Mouse (Mus musculus) cerebellum, adult (tissue): ENCODE measurements around the gene Macrod2.

Experiments used
- ATAC-seq: cut with Nextera tagmentation; 2 replicates; pipeline ENCODE4 v1.9.2; 2017; ENCODE audit warnings: mild to moderate bottlenecking, moderate library complexity, mixed read lengths; ENCODE audit not compliant: insufficient number of reproducible peaks, low FRiP score, low TSS enrichment

Macrod2 gene

DNA sequence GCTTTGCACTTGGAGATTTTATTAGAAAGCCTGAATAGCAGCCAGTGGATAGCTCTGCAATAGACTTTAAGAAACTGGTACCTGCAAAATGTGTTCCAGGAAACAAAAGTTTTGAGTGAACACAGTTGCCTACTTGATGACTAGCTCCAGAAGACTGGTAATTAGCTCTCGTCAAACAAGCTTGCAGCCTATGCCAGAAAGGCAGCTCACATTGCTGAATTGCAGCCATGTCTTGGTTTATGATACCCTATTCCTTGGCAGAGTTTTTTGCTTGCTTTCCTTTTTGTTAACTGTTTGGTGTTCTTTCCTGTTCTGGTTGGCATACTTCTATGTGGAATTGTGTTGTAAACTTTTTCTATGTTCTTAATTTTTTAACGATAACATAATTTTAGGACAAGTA lies 154.2 kb downstream of the Macrod2 start:
- ATAC-seq, result no peak

DNA sequence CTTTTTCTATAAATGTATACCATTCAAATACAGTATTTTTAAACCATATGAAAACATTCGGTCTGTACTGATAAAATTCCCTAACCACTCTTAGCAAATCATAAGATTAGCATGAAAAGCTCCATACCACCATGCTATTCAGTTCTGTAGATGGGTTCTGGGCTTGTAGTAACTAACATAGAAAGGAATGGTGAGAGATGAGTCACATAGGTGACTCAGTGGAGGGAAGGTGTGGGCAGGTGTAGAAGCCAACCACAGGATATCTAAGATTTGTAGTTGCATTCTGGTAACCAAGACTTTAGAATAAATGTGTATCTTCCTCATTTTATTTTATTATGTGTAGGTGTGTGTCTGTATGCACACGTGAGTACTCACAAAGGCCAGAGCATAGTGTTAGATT lies 166.3 kb downstream of the Macrod2 start:
- no peak for ATAC-seq

DNA sequence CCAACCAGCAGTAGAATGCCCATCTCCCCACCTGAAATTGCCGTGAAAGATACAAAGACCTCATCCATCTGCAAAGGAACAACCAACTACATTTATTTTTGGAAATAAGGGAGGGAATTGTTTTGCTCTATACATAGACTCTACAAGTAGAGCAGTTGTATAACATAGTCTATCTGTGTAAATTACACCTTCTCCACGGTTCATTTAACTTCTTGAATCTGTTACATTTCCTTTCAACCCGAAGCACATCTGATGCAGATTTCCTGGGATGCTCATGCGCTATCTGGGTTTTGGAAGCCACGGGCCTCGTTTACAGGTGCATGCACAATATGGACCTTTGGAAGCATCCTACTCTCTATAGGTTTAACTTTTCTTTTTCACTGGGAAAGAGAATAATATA lies 175.8 kb downstream of the Macrod2 start:
- peak; percentile 56 for ATAC-seq

DNA sequence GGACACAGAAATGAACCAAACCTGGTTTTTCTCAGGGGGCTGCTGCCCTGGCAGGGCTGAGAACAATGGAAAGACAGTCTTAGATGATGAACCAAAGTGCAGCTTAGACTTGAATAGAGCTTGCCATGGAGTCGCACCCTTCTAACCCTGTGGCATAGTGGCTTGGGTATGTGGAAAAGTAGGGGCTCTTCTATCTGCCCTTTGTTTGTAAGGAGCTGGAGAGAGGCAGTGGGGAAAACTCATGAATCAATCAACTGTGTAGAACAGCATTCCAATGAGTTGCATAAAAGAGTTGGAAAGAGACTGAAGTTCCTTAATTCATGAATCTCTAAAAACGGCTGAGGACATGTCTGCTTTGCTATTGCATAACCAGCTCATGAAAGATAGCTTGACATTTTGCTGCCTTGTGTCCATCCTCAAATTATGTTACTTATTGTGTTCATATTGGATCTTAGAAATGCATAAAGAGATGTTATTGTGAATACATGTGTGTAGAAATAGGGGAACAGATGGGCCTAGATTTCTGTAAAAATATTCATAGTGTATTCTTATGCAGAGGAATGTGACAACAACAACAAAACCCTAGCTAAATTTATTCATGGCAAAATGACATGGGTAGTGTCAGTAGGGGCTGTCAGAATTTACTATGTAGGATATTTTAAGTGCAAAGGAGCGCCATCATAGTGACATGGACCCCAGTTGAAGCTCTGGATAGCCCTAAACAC lies 197.6 kb downstream of the Macrod2 start:
- ATAC-seq, result no peak

DNA sequence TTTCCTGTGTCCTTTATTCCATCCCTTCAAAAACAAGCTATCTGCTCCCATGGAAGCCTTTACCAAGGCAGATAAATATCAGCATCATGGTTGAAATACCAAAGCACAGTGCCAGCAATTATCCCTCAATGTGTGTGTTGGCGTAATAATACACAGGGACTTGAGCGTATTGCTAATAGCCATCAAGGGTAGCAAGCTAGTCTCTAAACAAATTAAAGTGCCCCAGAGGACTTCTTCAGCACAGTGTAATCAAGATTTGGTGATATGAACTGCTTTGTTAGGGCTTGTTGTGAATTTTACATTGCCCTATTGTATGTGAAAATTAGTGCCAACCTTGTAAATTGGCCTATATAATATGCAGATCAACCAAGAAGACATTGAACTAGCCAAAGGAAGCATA lies 201.8 kb downstream of the Macrod2 start:
- ATAC-seq, result no peak

DNA sequence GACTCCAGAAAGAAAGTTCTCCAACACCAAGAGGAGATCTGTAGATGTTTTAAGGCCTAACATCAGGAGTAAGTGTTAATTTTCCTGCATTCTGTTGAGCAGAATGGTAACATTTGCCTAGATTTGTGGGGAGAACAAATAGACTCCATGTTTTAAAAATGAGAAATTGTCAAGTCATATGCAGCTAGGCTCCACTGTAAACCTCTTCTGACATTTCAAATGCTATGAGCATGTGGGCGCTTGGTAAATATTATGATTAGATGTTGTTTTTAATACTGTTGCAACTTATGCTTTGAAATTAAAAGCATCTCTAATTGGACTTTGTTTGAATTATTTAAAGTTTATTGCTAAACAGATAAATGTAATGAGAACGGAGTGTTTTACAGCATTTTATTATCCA lies 220.3 kb downstream of the Macrod2 start:
- ATAC-seq, result no peak

DNA sequence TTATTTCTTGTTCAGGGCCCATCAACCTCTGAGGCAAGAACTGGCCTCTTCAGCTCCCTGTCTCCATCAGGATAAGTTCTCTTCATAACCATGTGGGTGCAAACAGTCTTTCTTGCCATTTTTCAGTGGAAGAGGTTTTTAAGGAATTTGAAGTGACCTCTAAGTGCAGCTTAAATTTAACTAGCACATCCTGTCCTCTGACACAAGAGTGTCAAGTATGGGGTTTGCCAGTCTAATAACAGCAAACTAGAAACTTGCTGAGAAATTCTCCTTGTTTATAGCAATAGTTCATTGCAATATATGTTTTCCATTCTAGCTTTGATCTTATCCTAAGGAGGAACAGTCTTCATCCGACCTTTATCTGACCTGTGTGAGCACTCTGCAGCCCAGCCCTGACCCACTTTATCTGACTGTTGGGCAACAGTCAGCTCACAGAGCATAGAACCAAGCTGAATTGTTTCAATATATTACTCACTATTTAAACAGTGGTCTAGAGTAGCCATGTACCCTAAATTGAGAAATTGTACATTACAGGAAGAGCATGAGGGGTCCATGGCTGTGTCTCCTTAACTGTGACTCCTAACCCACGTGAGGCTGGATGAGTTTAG lies 226.7 kb downstream of the Macrod2 start:
- ATAC-seq, result no peak

DNA sequence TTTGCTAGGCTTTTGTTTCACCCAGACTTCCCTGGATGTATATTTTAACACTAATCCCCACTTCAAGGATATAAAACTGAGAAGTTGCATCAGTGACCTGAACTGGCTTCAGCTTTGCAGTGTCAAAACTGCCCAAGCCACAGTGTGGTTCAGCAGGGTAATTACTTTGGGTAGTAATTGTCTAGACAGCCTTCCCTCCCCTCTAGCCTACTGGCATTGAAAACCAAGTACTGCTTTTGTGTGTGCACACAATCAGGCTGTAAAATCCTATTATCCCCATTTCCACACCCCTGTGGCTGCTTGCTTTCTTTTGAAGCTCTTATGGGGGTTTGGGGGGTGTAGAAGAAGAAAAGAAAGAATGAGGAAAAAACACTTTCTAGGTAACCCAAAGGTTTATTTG lies 258.4 kb downstream of the Macrod2 start:
- ATAC-seq, result no peak

DNA sequence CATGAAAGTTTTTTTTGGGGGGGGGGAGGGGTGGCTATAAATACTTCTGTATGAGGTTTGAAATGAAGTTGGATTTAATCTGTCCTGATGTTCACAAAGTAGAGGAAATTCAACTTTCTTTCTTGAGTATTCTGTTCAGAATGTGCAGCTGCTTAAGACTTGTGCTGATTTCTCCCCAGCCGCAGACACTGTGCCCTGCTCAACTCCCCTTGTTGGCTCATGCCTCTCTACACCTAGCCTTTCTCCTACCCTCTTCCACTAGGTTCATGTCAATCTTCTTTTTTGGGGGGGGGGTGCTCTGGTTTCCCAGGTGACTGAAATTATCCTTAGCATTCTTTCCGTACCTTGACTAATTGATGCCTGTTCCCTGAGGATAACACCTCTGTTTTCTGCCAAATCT lies 258.9 kb downstream of the Macrod2 start:
- ATAC-seq, result no peak

DNA sequence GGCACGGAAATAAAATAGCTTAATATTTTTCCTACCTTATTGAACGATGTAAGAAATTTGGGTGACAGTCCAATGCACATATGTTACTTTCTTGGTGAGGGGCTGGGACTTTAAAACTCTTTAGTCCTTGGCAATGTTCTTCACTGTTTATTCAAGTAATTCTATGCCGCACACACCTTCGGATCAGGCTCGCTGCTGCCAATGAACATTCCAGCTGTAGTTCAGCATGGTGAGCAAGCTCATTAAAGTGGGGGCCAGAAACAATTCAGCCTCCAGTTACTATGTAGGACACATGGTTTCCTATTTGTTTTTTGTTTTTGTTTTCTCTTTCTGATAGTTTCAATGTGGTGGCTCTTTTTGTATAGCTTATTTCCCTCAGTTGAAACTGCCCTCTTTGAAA lies 267.6 kb downstream of the Macrod2 start:
- no peak for ATAC-seq

DNA sequence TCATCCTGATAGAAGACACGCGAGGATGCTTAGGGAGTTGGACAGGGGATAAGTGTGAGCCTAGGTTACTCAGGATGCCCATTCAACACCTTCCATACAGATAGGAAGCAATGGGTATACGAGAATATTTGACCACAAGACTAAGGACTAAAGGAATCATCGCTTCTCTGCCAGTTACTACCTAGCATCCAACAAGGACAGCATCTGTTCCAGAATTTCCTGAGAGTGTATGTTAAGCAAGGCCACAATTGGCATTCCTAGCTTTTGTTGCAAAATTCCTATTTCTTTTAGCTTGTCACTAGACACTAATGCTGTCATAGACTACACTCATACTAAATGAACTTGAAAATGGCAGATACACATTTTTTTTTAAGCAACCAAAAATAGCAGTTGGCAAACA lies 269.3 kb downstream of the Macrod2 start:
- ATAC-seq, result peak; percentile 46

DNA sequence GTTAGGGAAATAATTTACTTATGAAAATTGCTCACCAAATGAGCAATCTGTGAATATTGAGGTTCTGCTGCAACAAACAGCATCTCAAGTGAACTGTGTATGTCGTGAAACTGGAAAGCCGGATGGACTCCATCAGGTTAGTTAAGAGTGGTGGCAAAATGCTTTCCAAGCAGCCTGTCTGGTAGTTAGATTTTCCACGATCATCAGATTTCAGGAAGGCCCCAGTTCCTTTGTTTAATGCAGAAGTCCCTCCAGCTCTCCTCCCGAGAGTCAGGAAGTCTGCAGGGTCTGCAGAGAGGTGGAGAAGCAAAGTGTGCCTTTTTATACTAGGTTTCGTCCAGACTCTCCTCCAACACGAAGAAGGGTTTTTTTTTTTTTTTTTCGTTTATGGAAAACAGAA lies 271.7 kb downstream of the Macrod2 start:
- no peak for ATAC-seq

DNA sequence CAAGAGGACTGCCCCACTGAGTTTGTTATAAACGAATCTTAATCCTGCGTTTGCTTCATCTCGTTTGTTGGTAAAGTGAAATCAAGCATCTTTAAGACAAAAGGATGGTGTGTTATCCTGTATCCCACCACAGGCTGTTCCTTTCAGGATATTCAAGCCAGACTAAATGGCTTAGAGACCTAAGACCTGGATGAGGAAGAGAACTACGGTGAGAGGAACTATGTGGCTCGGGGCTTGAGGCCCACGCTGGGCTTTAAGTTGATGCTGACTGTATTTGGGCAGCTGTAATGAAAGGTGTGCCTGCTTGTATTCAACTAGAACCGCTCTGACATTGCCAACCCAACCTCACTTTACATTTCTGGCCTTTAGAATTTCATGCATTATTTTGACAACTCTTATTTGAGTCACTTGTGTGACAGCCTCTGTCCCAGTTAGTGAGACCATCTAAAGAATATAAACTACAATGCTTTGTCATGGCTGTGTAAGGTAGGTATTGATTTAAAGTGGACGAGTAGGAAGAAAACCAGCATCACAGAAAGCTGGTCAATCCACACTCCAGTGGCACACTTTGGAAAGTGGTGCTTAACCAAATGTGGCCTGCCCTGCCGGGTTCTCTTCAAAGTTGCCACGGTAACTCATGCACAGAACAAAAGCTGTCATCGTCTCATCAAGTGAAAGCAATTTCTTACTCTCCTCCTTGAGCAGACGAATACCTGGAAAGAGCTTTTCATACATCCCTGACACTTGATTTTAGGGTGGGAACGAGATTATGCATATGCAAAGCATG lies 272.3 kb downstream of the Macrod2 start:
- ATAC-seq, result no peak

DNA sequence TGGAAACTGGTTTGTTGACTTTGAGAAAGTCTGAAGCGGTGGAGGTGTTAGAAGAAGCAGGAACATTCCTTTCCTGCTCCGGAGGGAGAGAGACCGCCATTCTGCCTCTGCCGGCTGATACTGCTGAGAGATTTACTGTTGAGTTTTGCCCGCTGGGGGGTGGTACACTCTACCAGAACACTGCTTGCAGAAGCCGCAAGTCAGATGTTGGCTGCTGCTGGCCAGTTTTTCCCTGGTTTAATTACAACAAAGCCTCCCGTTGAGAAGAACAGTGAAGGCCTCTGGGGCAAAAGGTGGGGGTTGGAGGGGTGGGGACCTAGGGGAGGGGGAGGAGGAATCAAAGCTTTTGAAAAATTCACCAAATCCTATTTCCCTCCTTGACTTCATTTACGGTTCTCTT lies 273.2 kb downstream of the Macrod2 start:
- peak; percentile 53; the same call in 1 of the 2 replicates for ATAC-seq

DNA sequence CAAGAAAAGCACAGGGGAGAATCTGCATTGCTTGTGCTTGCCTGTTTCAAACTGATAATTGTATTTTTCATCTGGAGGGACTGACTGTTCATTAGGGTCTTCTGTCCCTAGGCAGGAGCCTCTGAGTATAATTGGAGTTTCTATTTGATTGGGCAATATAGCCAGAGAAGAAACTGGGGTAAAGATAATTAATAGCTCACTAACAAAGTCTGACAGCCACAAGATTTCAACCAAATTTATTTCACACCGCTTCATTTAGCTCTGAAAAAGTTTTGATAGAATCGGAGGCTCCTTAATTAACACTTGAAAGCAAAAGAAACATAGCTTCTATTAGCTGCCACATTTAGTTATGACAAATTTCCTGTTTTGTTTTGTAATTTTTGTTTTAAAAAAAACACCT lies 274.0 kb downstream of the Macrod2 start:
- no peak for ATAC-seq

DNA sequence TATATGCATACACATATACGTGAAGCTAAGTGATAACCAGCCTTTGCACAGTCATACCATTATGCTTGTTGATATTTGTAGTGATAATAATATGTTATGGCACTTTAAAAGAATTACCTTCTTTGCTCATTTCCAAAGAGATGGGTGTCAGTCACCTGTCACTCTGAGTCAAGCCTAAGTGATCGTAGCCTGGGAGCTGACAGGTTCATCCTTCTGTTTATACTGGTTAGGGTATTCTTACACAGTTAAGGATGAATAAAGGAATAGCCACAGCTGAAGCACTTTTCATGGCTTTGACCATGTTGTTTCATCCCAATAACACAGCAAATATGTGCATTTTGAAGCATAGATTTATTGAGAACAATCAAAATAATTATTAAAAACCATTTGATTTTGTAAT lies 274.7 kb downstream of the Macrod2 start:
- no peak for ATAC-seq

DNA sequence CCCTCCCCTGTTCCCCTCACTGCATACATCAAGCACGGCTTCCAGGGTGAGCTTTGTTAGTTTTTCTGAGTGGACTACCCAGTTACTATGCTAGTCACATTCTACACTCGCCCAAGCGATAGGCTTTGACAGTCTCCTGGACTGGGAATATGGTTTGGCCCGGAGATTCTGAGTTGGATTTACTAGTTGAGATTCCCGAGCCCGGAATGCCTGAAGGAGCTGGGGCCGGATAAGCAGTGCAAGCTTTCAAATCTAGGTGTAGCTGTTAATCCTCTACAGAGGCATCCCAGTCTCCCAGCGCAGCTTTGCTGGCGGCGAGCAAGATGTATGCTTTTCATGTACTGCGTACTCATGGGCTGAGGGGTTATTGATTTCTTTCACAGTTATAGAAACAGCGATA lies 275.3 kb downstream of the Macrod2 start:
- ATAC-seq, result peak; percentile 62

DNA sequence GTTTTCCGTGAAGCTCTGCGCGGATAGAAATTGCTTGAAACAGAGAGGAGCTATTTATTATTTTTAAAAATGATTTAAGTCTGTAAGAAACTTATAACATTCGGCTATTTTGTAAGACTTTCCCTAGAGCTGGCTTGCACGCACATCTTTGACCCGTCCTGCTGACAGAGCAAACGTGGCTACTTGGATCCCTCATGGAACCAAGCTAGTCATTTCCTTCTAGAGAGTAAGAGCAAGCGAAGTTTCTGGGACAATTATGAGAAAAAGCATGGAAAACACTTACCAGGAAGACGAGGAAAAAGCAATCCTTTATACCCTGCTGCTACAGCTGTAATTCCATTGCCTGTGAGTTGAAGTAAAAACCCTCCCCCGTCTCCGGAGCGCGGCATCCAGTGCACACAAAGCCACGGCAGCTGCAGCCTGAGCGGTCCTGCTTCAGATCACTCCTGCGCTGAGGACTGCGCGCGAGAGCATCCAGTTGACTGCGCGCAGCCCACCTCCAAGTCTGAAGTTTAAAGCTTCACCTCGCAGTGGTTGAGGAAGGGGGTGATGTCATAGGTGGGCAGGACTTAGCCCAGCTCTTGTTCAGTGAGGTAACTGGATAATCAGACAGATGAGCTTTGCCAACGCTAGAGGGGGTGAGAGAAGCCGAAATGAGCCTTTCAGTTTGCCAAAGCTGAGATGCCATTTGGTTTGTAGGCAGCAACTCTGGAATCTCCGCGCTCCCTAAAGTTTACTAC lies 276.0 kb downstream of the Macrod2 start, which contains the start of gene Flrt3:
TSS of gene Flrt3 (minus strand) at position 507 of the 740 bp plus-strand sequence.
- peak; percentile 96 for ATAC-seq

DNA sequence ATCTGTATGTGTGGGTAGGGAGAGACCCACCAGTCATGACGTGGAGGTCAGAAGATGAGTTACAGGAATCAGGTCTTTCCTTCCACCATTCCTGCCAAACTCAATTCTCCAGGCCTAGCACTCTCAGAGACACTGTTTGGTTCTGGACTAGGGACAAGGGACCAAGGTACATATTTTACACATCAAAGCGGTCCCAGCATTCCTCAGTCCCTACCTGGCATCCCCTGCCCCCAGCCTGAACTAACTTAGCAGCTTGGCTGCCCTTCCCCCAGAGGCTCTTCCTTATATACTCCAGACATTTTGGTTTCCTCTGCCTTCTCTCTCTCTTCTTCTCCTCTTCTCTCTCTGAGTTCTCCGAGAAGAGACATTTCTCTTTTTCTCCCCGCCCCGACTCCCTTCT lies 278.4 kb downstream of the Macrod2 start:
- ATAC-seq, result no peak

DNA sequence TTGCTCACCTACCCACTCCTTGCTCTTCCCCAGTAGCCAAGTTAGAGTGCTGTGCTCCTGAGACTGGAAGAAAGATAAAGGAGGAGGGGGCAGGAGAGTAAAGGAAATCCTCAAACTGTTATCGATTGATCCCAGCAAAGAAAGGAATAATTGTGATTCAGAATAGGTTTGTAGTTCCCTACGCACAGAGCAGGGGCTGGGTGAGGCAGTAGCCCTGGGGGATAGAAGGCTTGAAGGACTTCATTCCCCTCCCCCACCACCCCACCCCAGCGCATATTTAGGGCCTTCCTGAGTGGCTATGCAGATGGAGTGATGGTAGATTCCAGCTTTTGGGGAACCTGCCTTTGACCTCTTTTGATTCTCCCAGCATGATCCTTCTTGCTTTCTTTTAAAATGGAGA lies 281.6 kb downstream of the Macrod2 start:
- ATAC-seq, result no peak

DNA sequence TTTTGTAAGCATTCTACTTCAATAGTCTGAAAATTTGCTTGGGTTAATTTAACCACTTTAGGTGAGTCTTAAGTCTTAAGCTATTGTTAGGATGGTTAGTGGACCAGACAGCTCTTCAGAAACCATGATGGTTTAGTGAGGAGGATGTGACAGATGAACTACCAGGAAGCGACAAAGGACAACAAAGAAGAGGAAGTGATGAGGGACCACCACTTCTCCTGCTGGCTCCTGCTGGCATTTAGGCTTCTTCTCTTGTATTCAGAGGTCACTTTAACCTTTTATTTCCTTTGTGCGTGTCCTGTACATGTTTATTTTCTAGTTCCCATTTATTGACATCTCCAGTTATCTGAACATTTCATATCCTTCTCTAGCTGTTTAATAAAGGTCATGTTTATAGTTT lies 295.8 kb downstream of the Macrod2 start:
- no peak for ATAC-seq
